In the genomic region with DNA sequence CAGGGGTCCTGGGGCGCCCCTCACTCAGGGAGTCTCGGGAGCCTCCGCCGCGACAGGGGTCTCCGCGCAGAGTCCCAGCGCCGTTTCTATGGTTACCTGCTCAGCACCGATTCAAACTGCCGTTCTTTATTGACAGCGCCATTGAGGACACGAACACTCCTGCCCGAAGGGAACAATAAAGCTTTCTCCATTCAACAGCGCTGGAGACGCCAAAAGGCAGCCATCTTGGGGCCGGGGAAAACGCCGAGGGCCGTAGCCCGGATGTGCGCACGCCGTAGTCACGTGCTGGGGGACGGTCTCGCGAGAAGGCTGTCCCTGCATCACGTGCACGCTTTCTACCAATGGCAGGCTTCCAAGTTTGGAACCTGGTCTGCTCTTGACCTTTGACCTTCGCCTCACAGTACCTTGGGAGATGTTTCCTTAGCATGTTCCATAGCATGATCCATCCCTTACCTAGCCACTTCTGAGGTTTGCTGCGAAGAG, we compare ENCODE assay signal across 7 mouse cellular contexts. TPM values are rescaled to one million over a fixed set of nuclear protein-coding genes. Genes with fewer than 3 reads are reported as not detected.
A peak's percentile ranks its signal among the peaks of the same experiment; 100 is the strongest.
DNase-seq lines count a peak whose midpoint lies in the region; ATAC-seq lines count a peak whose summit lies in the region.

A gene (minus strand): TSS at position 252 of the 483 bp plus-strand sequence.

- H3K4me3 ChIP-seq in intestine, embryonic 16.5 days (ENCODE audit: low read length) = peak within 1 kb of the TSS; percentile 98
- H3K4me3 ChIP-seq in midbrain, embryonic 11.5 days (ENCODE audit: low read depth, low read length) = peak within 1 kb of the TSS; percentile 83

- H3K4me1 ChIP-seq in intestine, embryonic 16.5 days (ENCODE audit: control insufficient read depth, insufficient read depth, low read length) = peaks cover 15% of the 10 kb centered on the region
- peaks cover 5% of the 10 kb centered on the region; the same call in 1 of the 2 replicates for H3K4me1 ChIP-seq in midbrain, embryonic 11.5 days (ENCODE audit: control insufficient read depth, insufficient read depth, low read length)

- intact Hi-C loops in left cerebral cortex, postnatal 36 days (cut with DNase I) = loop anchor here (5.0 kb wide), 1 partner anchor 51 kb away; no protein-coding TSS in a partner anchor

- H3K27ac ChIP-seq in intestine, embryonic 16.5 days (ENCODE audit: low read length) = peak within 1 kb of the TSS; percentile 50
- H3K27ac ChIP-seq in midbrain, embryonic 11.5 days (ENCODE audit: low read depth, low read length) = peak within 1 kb of the TSS; percentile 42

- H3K27me3 ChIP-seq in intestine, embryonic 16.5 days (replicated peaks; ENCODE audit: control insufficient read depth, insufficient read depth, low read length) = peaks cover 4% of the 10 kb centered on the region; the same call in 1 of the 2 replicates
- H3K27me3 ChIP-seq in midbrain, embryonic 11.5 days (ENCODE audit: control insufficient read depth, insufficient read depth, low read length) = peaks cover 9% of the 10 kb centered on the region; the same call in 1 of the 2 replicates

- peak within 1 kb of the TSS; percentile 80 for H3K4me2 ChIP-seq in intestine, embryonic 16.5 days (ENCODE audit: low read depth, low read length)
- peak within 1 kb of the TSS; percentile 63 for H3K4me2 ChIP-seq in midbrain, embryonic 11.5 days

- H3K36me3 ChIP-seq in intestine, embryonic 16.5 days (ENCODE audit: control insufficient read depth, insufficient read depth, low read length) = no peaks in the 10 kb centered on the region
- H3K36me3 ChIP-seq in midbrain, embryonic 11.5 days (ENCODE audit: control insufficient read depth, insufficient read depth, low read length) = no peaks in the 10 kb centered on the region

- peak; percentile 96 for ATAC-seq in intestine, embryonic 16.5 days
- ATAC-seq in midbrain, embryonic 11.5 days (ENCODE audit: low FRiP score) = peak; percentile 96

- peaks cover 5% of the 10 kb centered on the region; the same call in 1 of the 2 replicates for H3K9me3 ChIP-seq in intestine, embryonic 16.5 days (ENCODE audit: control insufficient read depth, low read length)
- no peaks in the 10 kb centered on the region for H3K9me3 ChIP-seq in midbrain, embryonic 11.5 days (ENCODE audit: control insufficient read depth, low read length)

- peak within 1 kb of the TSS; percentile 83 for H3K9ac ChIP-seq in intestine, embryonic 16.5 days (ENCODE audit: low read depth, low read length)
- peak within 1 kb of the TSS; percentile 70 for H3K9ac ChIP-seq in midbrain, embryonic 11.5 days (ENCODE audit: low read length)

- DNase-seq in adrenal gland, adult 8-10 months = peak; percentile 91
- peak; percentile 97 for DNase-seq in embryo, embryonic 9.5 days (ENCODE audit: extremely low spot score)
- peak; percentile 84 to 93 for DNase-seq in gastrocnemius, postnatal 4 days (ENCODE audit: low spot score in 2 of 2)
- peak; percentile 94 for DNase-seq in left cerebral cortex, postnatal 36 days (ENCODE audit: low spot score in 2 of 2)
- peak; percentile 99 for DNase-seq in midbrain, embryonic 11.5 days (ENCODE audit: low spot score, missing footprints)
- peak; percentile 99 for DNase-seq in skeletal muscle tissue, adult 2 months (ENCODE audit: low read depth, low spot score)

- WGBS in intestine, embryonic 16.5 days = 1% methylated on average over 32 of the region's 32 CpGs
- WGBS in midbrain, embryonic 11.5 days = under 1% methylated on average over 32 of the region's 32 CpGs

RNA-seq across cellular contexts. Expression of the gene that starts here (rescaled TPM):
- total RNA-seq in adrenal gland, adult 8-10 months (2022) = 10 to 100 TPM in 3 of 4 experiments, 1 to 10 TPM in 1; 8.0 to 16.0 (median 15.5) TPM
- 1 to 10 TPM; 6.9 to 9.1 TPM for total RNA-seq in gastrocnemius, postnatal 4 days (2021)
- polyA plus RNA-seq in intestine, embryonic 16.5 days (2015; fragmentation: Nextera tagmentation; extraction: Ambion mirVana) = 3.0 and 3.1 TPM in 2 replicates
- 10 to 100 TPM in 1 of 2 experiments, 1 to 10 TPM in 1; 7.9 to 18.6 TPM for total RNA-seq in left cerebral cortex, postnatal 36 days (2021)
- polyA plus RNA-seq in midbrain, embryonic 11.5 days (2014; fragmentation: Nextera tagmentation; extraction: Ambion mirVana) = 3.4 and 4.2 TPM in 2 replicates

Comparison
In these comparisons a context has a peak if more than half of its experiments do, and no peak if none do; other contexts are left out.
1. Peak in every context shown above with its lines: DNase-seq, ATAC-seq, H3K4me3 ChIP-seq and H3K27ac ChIP-seq.